Mouse (Mus musculus) myocyte (in vitro differentiated cells): ENCODE results near the gene Vps37b. TPM values are rescaled to one million over a fixed set of nuclear protein-coding genes. Genes with fewer than 3 reads are reported as not detected.
A peak's percentile ranks its signal among the peaks of the same experiment; 100 is the strongest.

Source experiments
- H3K27me3 ChIP-seq: one replicate; pipeline ENCODE4 v1.6.1; 2011; ENCODE audit not compliant: control insufficient read depth, insufficient read depth, insufficient read length
- H3K36me3 ChIP-seq: one replicate; pipeline ENCODE4 v1.6.1; 2011; ENCODE audit not compliant: control insufficient read depth, insufficient read depth
- H3K4me2 ChIP-seq: one replicate; pipeline ENCODE4 v1.6.1; 2011; ENCODE audit warnings: low read depth, control low read depth
- H3K4me3 ChIP-seq: one replicate; pipeline ENCODE4 v1.5.1; 2011; ENCODE audit warnings: mild to moderate bottlenecking, control low read depth, moderate library complexity
- H3K79me2 ChIP-seq: one replicate; pipeline ENCODE4 v1.6.1; 2011; ENCODE audit not compliant: control insufficient read depth, insufficient read depth
- H3ac ChIP-seq: one replicate; pipeline ENCODE4 v1.6.1; 2011; ENCODE audit not compliant: control insufficient read depth, insufficient read length
- CEBPB ChIP-seq: IDR thresholded peaks from 2 replicates; pipeline ENCODE4 v1.6.1; 2011; ENCODE audit warnings: mild to moderate bottlenecking, moderate library complexity; ENCODE audit not compliant: poor library complexity, insufficient read depth, severe bottlenecking
- E2F4 ChIP-seq: IDR thresholded peaks from one replicate; pipeline ENCODE4 v1.6.1; 2011; ENCODE audit warnings: mild to moderate bottlenecking, control low read depth, moderate library complexity; ENCODE audit not compliant: insufficient read depth
- MAX ChIP-seq: IDR thresholded peaks from one replicate; pipeline ENCODE4 v1.6.1; 2011; ENCODE audit warnings: low read depth, mild to moderate bottlenecking, control low read depth
- MYOD1 ChIP-seq, 3 experiments: IDR thresholded peaks; one replicate each; pipeline ENCODE4 v1.6.1; 2011; ENCODE audit warnings: control low read depth in 2 of 3, low read depth in 2 of 3, mild to moderate bottlenecking in 2 of 3, moderate library complexity in 1 of 3; ENCODE audit not compliant: insufficient read length in 2 of 3, control insufficient read depth in 1 of 3
- MYOG ChIP-seq, 3 experiments: IDR thresholded peaks; one replicate each; pipeline ENCODE4 v1.6.1; 2011; ENCODE audit warnings: control low read depth in 2 of 3, low read depth in 2 of 3, mild to moderate bottlenecking in 2 of 3; ENCODE audit not compliant: insufficient read length in 2 of 3, control insufficient read depth in 1 of 3, insufficient read depth in 1 of 3
- POLR2A ChIP-seq: IDR thresholded peaks from one replicate; pipeline ENCODE4 v1.6.1; 2011; ENCODE audit warnings: low read depth, mild to moderate bottlenecking, control low read depth, moderate library complexity; ENCODE audit not compliant: insufficient read length
- POLR2AphosphoS2 ChIP-seq: IDR thresholded peaks from one replicate; pipeline ENCODE4 v1.6.1; 2011; ENCODE audit warnings: low read depth, control low read depth; ENCODE audit not compliant: insufficient read length
- REST ChIP-seq: IDR thresholded peaks from one replicate; pipeline ENCODE4 v1.6.1; 2011; ENCODE audit warnings: mild to moderate bottlenecking, control low read depth, moderate library complexity; ENCODE audit not compliant: insufficient read depth, insufficient read length
- SRF ChIP-seq: IDR thresholded peaks from one replicate; pipeline ENCODE4 v1.6.1; 2011; ENCODE audit warnings: low read depth; ENCODE audit not compliant: control insufficient read depth, insufficient read length
- TCF12 ChIP-seq: IDR thresholded peaks from one replicate; pipeline ENCODE4 v1.6.1; 2011; ENCODE audit warnings: mild to moderate bottlenecking, control low read depth; ENCODE audit not compliant: poor library complexity, insufficient read depth, severe bottlenecking
- TCF3 ChIP-seq: IDR thresholded peaks from one replicate; pipeline ENCODE4 v1.6.1; 2011; ENCODE audit warnings: low read depth, control low read depth; ENCODE audit not compliant: insufficient read length
- USF1 ChIP-seq: IDR thresholded peaks from one replicate; pipeline ENCODE4 v1.6.1; 2011; ENCODE audit warnings: low read depth, mild to moderate bottlenecking, control low read depth, moderate library complexity
- polyA plus RNA-seq: library from polyadenylated mRNA; unstranded; fragments of >200 nt; fragmentation: generic; extraction: Trizol; gene quantifications from one replicate; pipeline ENCODE4 v1.2.1, GENCODE M21; 2012; ENCODE audit warnings: missing spikeins

Vps37b gene
- polyA plus RNA-seq, 1 experiment, result 18.7 TPM

DNA sequence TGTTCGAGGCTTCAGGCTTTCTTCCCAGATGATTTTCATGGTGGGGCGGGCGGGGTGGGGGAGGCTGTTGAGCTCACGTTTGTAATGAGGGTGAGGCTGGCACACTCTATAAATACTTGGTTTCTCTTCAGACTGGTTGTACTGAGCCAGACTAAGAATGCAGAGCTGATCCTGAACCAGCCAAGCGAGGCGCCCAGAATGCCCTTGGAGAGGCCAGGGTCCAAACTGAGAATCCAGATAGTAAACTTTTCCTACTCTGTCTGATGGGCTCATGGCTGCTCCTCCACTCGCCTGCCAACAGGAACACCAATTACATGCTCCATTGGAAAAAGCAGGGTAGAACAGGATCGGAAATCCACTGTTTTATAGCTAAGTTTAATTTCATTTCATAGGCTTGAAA is 62.9 kb downstream of the Vps37b start:
- TF ChIP-seq SRF (no peak), TCF12 (no peak), MAX (no peak), TCF3 (no peak), MYOG (IDR thresholded peaks at IDR 0.05; ENCODE audit: control insufficient read depth in 1 of 3, insufficient read depth in 1 of 3, insufficient read length in 2 of 3, low read depth in 2 of 3) (no peak)
- Histone ChIP-seq H3K4me2 (no peak overlapping the region), H3K79me2 (no peaks in the 10 kb centered on the region), H3K4me3 (no peak overlapping the region), H3ac (no peak overlapping the region), H3K27me3 (no peaks in the 10 kb centered on the region), H3K36me3 (no peaks in the 10 kb centered on the region)

DNA sequence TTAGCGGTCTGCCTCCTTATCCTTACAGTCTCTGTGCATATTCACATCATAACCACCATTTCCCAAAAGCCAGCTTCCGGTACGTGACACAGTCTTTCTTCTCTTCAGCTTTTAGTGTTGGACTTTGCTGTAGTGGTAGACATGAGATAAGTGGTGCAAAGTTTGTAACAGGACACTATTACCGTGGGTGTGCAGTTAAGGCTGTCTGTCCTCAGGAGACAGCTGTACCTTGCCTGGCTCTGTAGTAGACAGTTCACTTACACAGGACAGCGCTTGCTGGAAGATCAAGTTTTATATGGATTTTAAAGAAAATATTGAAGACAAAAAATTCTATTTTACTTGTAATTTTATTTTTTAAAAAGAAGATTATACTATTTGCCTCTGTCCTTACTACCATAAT is 63.6 kb downstream of the Vps37b start:
- Histone ChIP-seq H3K4me3 (no peak overlapping the region), H3K36me3 (no peaks in the 10 kb centered on the region), H3ac (no peak overlapping the region), H3K4me2 (no peak overlapping the region), H3K79me2 (no peaks in the 10 kb centered on the region), H3K27me3 (no peaks in the 10 kb centered on the region)
- TF ChIP-seq MYOD1 (IDR thresholded peaks at IDR 0.05; ENCODE audit: control insufficient read depth in 1 of 3, insufficient read length in 2 of 3, low read depth in 2 of 3) (peak in 2 of 3 experiments; percentile 70 to 89), MYOG (IDR thresholded peaks at IDR 0.05; ENCODE audit: control insufficient read depth in 1 of 3, insufficient read depth in 1 of 3, insufficient read length in 2 of 3, low read depth in 2 of 3) (no peak)

GRCm38 (mm10) chr5:123966759-123967158 is 65.3 kb downstream of the Vps37b start:
- Histone ChIP-seq H3K27me3 (no peaks in the 10 kb centered on the region), H3K79me2 (no peaks in the 10 kb centered on the region), H3K4me3 (no peak overlapping the region), H3ac (no peak overlapping the region), H3K4me2 (no peak overlapping the region), H3K36me3 (no peaks in the 10 kb centered on the region)
- no peak for TF ChIP-seq REST
- no peak for TF ChIP-seq E2F4
- no peak for TF ChIP-seq MYOD1 (IDR thresholded peaks at IDR 0.05; ENCODE audit: control insufficient read depth in 1 of 3, insufficient read length in 2 of 3, low read depth in 2 of 3)
- TF ChIP-seq SRF, result no peak
- TF ChIP-seq USF1, result no peak
- TF ChIP-seq MYOG (IDR thresholded peaks at IDR 0.05; ENCODE audit: control insufficient read depth in 1 of 3, insufficient read depth in 1 of 3, insufficient read length in 2 of 3, low read depth in 2 of 3), result no peak
- TF ChIP-seq MAX, result no peak
- TF ChIP-seq POLR2AphosphoS2, result no peak
- TF ChIP-seq TCF3, result no peak
- no peak for TF ChIP-seq TCF12
- no peak for TF ChIP-seq POLR2A
- no peak for TF ChIP-seq CEBPB

- no peaks in the 10 kb centered on the region for H3K79me2 ChIP-seq
- no peaks in the 10 kb centered on the region for H3K27me3 ChIP-seq
- no peaks in the 10 kb centered on the region for H3K36me3 ChIP-seq
- H3ac ChIP-seq, result no peak overlapping the region
- H3K4me3 ChIP-seq, result no peak overlapping the region
- TF ChIP-seq MYOD1 (IDR thresholded peaks at IDR 0.05; ENCODE audit: control insufficient read depth in 1 of 3, insufficient read length in 2 of 3, low read depth in 2 of 3), result no peak
- no peak for TF ChIP-seq REST
- TF ChIP-seq MYOG (IDR thresholded peaks at IDR 0.05; ENCODE audit: control insufficient read depth in 1 of 3, insufficient read depth in 1 of 3, insufficient read length in 2 of 3, low read depth in 2 of 3), result no peak
- TF ChIP-seq TCF12, result no peak
- no peak for TF ChIP-seq MAX
- TF ChIP-seq USF1, result no peak
- TF ChIP-seq CEBPB, result no peak
- no peak overlapping the region for H3K4me2 ChIP-seq
Observed at GRCm38 (mm10) chr5:123964208-123964607, 67.9 kb downstream of the Vps37b start.

- no peak overlapping the region for H3K4me3 ChIP-seq
- H3K4me2 ChIP-seq, result no peak overlapping the region
- no peaks in the 10 kb centered on the region for H3K36me3 ChIP-seq
- TF ChIP-seq E2F4, result no peak
- no peak for TF ChIP-seq MAX
- H3K27me3 ChIP-seq, result no peaks in the 10 kb centered on the region
- no peak overlapping the region for H3ac ChIP-seq
- H3K79me2 ChIP-seq, result no peaks in the 10 kb centered on the region
Observed at GRCm38 (mm10) chr5:123961046-123961445, 71.0 kb downstream of the Vps37b start.

- TF ChIP-seq MYOG (IDR thresholded peaks at IDR 0.05; ENCODE audit: control insufficient read depth in 1 of 3, insufficient read depth in 1 of 3, insufficient read length in 2 of 3, low read depth in 2 of 3) (no peak), MYOD1 (IDR thresholded peaks at IDR 0.05; ENCODE audit: control insufficient read depth in 1 of 3, insufficient read length in 2 of 3, low read depth in 2 of 3) (no peak), POLR2A (no peak), E2F4 (no peak), USF1 (no peak), TCF3 (no peak), REST (no peak), TCF12 (no peak), SRF (no peak), MAX (no peak)
- no peaks in the 10 kb centered on the region for H3K79me2 ChIP-seq
- no peak overlapping the region for H3K4me2 ChIP-seq
- no peak overlapping the region for H3ac ChIP-seq
- H3K4me3 ChIP-seq, result no peak overlapping the region
- H3K27me3 ChIP-seq, result no peaks in the 10 kb centered on the region
- no peaks in the 10 kb centered on the region for H3K36me3 ChIP-seq
Observed at GRCm38 (mm10) chr5:123960129-123960528, 71.9 kb downstream of the Vps37b start.
